Mouse (Mus musculus): Measurements from ENCODE around the gene Sema3b.

DNA sequence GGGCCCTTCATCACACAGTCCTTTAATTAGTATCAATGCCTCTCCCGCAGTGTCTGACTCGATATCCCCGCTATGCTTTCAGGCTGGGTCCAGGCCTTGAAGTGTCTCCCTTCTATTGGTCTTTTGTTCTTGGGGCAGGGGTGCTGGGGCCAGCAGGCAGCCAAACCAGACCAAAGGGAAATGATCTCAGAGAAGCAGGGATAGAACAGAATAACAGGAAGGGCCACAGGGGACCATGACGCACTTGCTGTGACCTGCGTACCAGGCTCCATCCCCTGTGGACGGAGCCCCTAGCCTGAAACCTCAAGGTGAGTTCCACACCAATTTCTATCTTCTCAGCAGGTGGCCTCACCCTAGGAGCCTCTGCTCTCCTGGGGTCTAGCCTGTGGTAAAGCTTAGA lies 9.1 kb upstream of the Sema3b start:
- TF ChIP-seq CTCF (IDR thresholded peaks at IDR 0.05; ENCODE audit: low read depth) = no peak
- TF ChIP-seq EP300 (IDR thresholded peaks at IDR 0.05; ENCODE audit: low read depth) = no peak
